Mouse (Mus musculus): ENCODE results near the gene Tex19.1. TPM values are rescaled to one million over a fixed set of nuclear protein-coding genes. Genes with fewer than 3 reads are reported as not detected.

Tex19.1 gene
- polyA plus RNA-seq, 1 experiment from 2014 or later, result not detected

DNA sequence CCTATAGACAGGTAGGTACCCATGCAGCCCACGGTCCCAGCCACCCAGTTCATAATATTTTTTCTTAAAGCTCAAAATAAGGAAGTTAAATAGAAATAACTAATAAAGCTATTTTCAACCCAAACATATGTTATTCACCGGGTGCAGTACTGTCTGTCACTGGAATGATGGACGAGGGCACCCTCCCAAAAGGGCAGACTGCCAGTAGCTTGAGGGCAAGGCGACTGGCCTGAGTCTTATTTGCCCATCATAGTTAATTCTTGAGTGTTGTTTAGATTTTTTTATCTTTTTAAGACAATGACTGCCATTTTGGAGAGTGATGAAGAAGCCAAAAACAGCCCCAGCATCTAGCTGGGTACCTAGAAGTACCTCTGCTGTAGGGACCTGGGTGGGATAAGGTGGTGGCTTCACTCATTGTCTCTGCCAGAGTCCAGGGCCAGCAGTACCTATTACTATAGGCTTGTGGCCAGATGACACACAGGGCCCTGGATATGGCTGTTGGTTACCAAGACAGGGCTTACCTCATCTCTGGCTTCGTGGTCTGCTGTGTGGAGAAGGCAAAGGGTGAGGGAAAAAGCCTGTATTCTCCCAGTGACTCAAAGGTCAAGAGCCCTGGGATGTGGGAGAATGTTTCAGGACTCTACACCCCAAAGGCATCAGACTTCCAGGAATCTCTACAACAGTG lies 33.7 kb upstream of the Tex19.1 start:
- Histone ChIP-seq H3K9ac (replicated peaks; ENCODE audit: low read depth, low read length) (no peak overlapping the region), H3K36me3 (ENCODE audit: control insufficient read depth, insufficient read depth) (no peaks in the 10 kb centered on the region), H3K4me2 (ENCODE audit: low read length) (no peak overlapping the region), H3K27me3 (replicated peaks; ENCODE audit: control insufficient read depth, insufficient read depth, low read length) (no peaks in the 10 kb centered on the region), H3K27ac (ENCODE audit: low read length) (no peak overlapping the region), H3K4me3 (replicated peaks; ENCODE audit: low read length) (no peak overlapping the region), H3K9me3 (ENCODE audit: control insufficient read depth, low read length) (no peaks in the 10 kb centered on the region), H3K4me1 (replicated peaks; ENCODE audit: control insufficient read depth, insufficient read depth, low read length) (peaks cover 10% of the 10 kb centered on the region)
- 61% methylated on average over 5 of the region's 5 CpGs for whole genome bisulfite sequencing
- ATAC-seq, result no peak

DNA sequence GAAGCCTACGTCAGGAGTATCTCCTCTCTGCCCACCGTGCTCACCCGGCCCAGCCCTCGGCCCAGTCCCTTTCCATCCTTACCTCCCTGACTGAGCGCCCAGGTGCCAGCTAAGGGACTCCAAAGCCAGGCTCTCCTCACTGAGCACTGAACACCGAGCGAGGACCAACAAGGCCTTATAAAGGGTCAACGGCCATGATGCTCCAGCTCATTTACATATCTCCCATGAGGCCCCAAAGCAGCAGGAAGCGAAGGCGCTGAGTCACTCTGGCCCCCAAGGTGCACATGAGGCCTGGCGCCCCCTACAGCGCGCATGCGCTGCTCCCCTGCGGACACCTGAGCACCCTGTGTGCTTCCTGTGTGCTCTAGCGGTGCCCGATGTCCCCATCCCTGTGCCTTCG lies 27.8 kb upstream of the Tex19.1 start:
- Histone ChIP-seq H3K9me3 (ENCODE audit: control insufficient read depth, low read length) (no peaks in the 10 kb centered on the region), H3K9ac (replicated peaks; ENCODE audit: low read depth, low read length) (no peak overlapping the region), H3K4me2 (ENCODE audit: low read length) (no peak overlapping the region), H3K36me3 (ENCODE audit: control insufficient read depth, insufficient read depth) (no peaks in the 10 kb centered on the region), H3K4me1 (replicated peaks; ENCODE audit: control insufficient read depth, insufficient read depth, low read length) (no peaks in the 10 kb centered on the region), H3K27me3 (replicated peaks; ENCODE audit: control insufficient read depth, insufficient read depth, low read length) (no peaks in the 10 kb centered on the region), H3K4me3 (replicated peaks; ENCODE audit: low read length) (no peak overlapping the region), H3K27ac (ENCODE audit: low read length) (no peak overlapping the region)
- 92% methylated on average over 18 of the region's 18 CpGs for WGBS
- ATAC-seq, result no peak

DNA sequence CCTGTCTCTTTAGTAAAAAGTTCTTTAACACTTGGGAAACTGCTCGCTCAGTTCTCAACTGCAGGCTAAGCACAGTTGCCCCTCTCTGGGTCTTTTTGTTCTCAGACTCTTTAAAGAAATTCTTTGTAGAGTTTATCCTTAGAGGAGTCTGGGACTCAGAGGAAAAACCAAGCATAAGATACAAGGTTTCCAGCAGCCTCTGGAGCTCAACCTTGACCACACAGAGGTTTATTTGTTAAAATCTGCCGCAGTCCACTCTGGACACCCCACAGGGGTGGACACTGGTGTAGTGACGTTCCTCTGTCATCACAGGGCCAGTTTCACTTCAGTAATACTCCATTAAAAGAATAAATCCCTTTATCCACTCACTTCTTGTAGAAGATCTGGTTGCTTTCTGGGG lies 27.4 kb upstream of the Tex19.1 start, which contains the start of gene Tex19.2:
Tex19.2 (minus strand) TSS at position 101 of the 400 bp plus-strand sequence.
- Histone ChIP-seq H3K36me3 (ENCODE audit: control insufficient read depth, insufficient read depth) (no peaks in the 10 kb centered on the region), H3K4me1 (replicated peaks; ENCODE audit: control insufficient read depth, insufficient read depth, low read length) (no peaks in the 10 kb centered on the region), H3K4me2 (ENCODE audit: low read length) (no peak within 1 kb of the TSS), H3K9me3 (ENCODE audit: control insufficient read depth, low read length) (no peaks in the 10 kb centered on the region), H3K27ac (ENCODE audit: low read length) (no peak within 1 kb of the TSS), H3K4me3 (replicated peaks; ENCODE audit: low read length) (no peak within 1 kb of the TSS), H3K27me3 (replicated peaks; ENCODE audit: control insufficient read depth, insufficient read depth, low read length) (no peaks in the 10 kb centered on the region), H3K9ac (replicated peaks; ENCODE audit: low read depth, low read length) (no peak within 1 kb of the TSS)
- no peak for ATAC-seq
- WGBS, result 50% methylated on average over 3 of the region's 3 CpGs

DNA sequence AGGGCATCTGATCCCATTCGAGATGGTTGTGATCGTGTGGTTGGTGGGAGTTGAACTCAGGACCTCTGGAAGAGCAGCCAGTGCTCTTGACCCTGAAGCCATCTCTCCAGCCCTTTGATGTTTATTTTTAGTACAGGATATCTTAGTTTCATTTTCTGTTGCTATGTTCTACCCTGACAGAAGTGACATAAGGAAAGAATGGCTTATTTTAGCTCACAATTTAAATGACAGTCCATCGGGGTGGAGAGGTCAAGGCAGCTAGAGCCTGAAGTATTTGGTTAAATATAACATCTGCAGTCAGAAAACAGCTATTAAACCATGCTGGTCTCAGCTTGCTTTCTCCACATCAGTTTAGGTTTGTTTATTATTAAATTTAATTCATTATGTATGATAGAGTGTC lies 24.8 kb upstream of the Tex19.1 start:
- no peak overlapping the region for H3K27ac ChIP-seq (ENCODE audit: low read length)
- no peak overlapping the region for H3K4me3 ChIP-seq (replicated peaks; ENCODE audit: low read length)
- ATAC-seq, result no peak
- no peaks in the 10 kb centered on the region for H3K36me3 ChIP-seq (ENCODE audit: control insufficient read depth, insufficient read depth)
- WGBS, result 83% methylated on average over 3 of the region's 3 CpGs
- H3K4me1 ChIP-seq (replicated peaks; ENCODE audit: control insufficient read depth, insufficient read depth, low read length), result no peaks in the 10 kb centered on the region
- H3K9ac ChIP-seq (replicated peaks; ENCODE audit: low read depth, low read length), result no peak overlapping the region
- H3K9me3 ChIP-seq (ENCODE audit: control insufficient read depth, low read length), result no peaks in the 10 kb centered on the region
- H3K27me3 ChIP-seq (replicated peaks; ENCODE audit: control insufficient read depth, insufficient read depth, low read length), result no peaks in the 10 kb centered on the region
- no peak overlapping the region for H3K4me2 ChIP-seq (ENCODE audit: low read length)

DNA sequence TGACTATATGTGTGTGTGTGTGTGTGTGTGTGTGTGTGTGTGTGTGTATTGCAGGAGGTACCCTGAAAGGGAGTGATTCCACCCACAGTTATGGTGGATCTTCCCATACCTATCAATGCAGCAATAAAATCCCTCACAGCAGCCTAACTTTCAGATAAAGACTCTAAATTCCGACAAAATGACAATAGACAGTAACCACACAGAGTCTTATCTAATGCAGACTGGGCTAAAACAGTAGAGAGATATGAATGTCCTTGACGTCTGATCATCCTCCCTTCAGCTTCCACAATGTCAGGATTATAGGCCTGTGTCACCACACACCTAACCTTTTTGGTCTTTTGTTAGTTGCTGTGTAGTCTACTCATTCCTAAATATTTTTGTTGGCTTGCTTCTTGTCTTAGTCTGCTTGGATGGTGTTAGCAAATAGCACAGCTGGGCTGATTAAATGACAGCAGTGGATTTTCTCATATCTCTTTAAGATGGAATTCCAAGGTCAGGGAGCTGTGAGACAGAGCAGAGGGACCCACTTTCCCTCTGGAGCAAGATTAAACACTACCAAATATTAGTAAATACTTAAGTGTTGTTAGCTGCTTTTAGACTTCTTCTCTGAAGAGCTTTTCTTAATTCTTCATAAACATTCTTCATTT lies 23.8 kb upstream of the Tex19.1 start:
- Histone ChIP-seq H3K4me3 (replicated peaks; ENCODE audit: low read length) (no peak overlapping the region), H3K4me2 (ENCODE audit: low read length) (no peak overlapping the region), H3K27me3 (replicated peaks; ENCODE audit: control insufficient read depth, insufficient read depth, low read length) (no peaks in the 10 kb centered on the region), H3K9me3 (ENCODE audit: control insufficient read depth, low read length) (no peaks in the 10 kb centered on the region), H3K27ac (ENCODE audit: low read length) (no peak overlapping the region), H3K9ac (replicated peaks; ENCODE audit: low read depth, low read length) (no peak overlapping the region), H3K4me1 (replicated peaks; ENCODE audit: control insufficient read depth, insufficient read depth, low read length) (no peaks in the 10 kb centered on the region), H3K36me3 (ENCODE audit: control insufficient read depth, insufficient read depth) (no peaks in the 10 kb centered on the region)
- no peak for ATAC-seq
- WGBS, result 86% methylated on average over 2 of the region's 2 CpGs

DNA sequence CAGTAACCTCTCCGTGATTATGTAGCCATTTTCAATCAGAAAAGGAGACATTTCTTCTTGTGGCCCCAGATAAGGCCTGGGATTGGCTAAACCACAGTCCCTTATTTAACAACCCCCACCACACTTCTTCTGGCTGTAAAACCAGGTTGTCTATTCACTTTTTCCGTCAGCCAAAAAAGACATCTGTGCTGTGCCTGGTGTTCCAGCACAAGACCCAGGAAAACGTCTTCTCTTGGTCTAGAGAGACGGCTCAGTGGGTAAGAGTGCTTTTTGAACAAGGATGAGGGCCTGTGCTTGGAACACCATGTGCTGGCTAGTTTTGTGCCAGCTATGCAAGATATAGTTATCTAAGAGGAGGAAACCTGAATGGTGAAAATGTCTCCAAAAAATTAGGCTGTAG lies 22.5 kb upstream of the Tex19.1 start:
- Histone ChIP-seq H3K4me2 (ENCODE audit: low read length) (no peak overlapping the region), H3K4me3 (replicated peaks; ENCODE audit: low read length) (no peak overlapping the region), H3K27ac (ENCODE audit: low read length) (no peak overlapping the region), H3K9me3 (ENCODE audit: control insufficient read depth, low read length) (no peaks in the 10 kb centered on the region), H3K9ac (replicated peaks; ENCODE audit: low read depth, low read length) (no peak overlapping the region), H3K36me3 (ENCODE audit: control insufficient read depth, insufficient read depth) (no peaks in the 10 kb centered on the region), H3K4me1 (replicated peaks; ENCODE audit: control insufficient read depth, insufficient read depth, low read length) (no peaks in the 10 kb centered on the region), H3K27me3 (replicated peaks; ENCODE audit: control insufficient read depth, insufficient read depth, low read length) (no peaks in the 10 kb centered on the region)
- WGBS, result 81% methylated on average over 4 of the region's 4 CpGs
- no peak for ATAC-seq

DNA sequence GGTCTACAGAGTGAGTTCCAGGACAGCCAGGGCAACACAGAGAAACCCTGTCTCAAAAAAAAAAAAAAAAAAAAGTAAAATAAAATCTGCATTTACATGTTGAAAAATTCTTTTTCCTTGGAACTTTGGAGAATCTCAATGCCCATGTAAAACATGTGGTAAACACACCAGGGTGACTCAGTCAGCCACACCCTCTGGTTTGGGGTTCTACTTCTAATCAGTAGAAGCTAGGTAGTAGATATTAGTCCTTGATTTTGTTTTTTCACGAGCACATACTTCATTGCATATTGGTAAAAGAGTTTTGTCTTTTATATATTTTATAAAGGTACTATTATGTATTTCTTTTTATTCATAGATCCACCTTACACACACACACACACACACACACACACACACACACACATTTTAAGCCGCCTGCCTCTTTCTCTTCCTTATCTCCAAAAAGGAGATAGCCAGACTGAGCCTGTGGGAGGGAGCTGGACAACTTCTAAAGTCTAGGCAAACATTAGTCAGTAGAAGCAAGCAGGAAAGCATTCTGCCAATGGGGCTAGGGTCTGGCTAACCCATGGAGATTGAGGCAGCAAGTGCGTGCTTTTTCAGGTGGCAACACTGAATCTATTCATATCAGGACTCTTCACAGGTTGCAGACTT lies 20.3 kb upstream of the Tex19.1 start:
- no peak overlapping the region for H3K4me2 ChIP-seq (ENCODE audit: low read length)
- WGBS, result 88% methylated on average over 3 of the region's 3 CpGs

DNA sequence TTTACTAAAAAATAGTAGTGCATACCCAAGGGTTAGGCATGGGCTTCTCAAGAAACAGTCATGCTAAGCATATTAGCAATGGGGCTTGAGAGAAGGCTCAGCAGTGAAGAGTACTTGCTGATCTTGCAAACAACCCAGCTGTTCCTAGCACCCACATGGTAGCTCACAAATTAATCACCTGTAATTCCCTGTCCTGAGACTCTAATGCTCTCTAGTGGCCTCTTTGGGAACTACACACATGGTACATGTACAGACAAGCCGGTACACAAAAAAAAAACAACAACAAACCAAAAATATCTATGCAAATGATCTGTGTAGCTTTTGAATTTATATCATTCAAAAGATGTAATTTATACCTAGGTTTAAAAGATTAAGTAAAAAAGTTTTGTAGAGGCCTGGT lies 19.5 kb upstream of the Tex19.1 start:
- H3K36me3 ChIP-seq (ENCODE audit: control insufficient read depth, insufficient read depth), result no peaks in the 10 kb centered on the region
- H3K4me2 ChIP-seq (ENCODE audit: low read length), result no peak overlapping the region
- no peaks in the 10 kb centered on the region for H3K9me3 ChIP-seq (ENCODE audit: control insufficient read depth, low read length)
- no peaks in the 10 kb centered on the region for H3K4me1 ChIP-seq (replicated peaks; ENCODE audit: control insufficient read depth, insufficient read depth, low read length)
- H3K27ac ChIP-seq (ENCODE audit: low read length), result no peak overlapping the region
- ATAC-seq, result no peak
- H3K9ac ChIP-seq (replicated peaks; ENCODE audit: low read depth, low read length), result no peak overlapping the region
- H3K27me3 ChIP-seq (replicated peaks; ENCODE audit: control insufficient read depth, insufficient read depth, low read length), result no peaks in the 10 kb centered on the region
- 81% methylated on average over 1 of the region's 1 CpGs for WGBS
- no peak overlapping the region for H3K4me3 ChIP-seq (replicated peaks; ENCODE audit: low read length)

More for the DNA sequence above, 20.3 kb upstream of the Tex19.1 start:
- Histone ChIP-seq H3K36me3 (ENCODE audit: control insufficient read depth, insufficient read depth) (no peaks in the 10 kb centered on the region), H3K27me3 (replicated peaks; ENCODE audit: control insufficient read depth, insufficient read depth, low read length) (no peaks in the 10 kb centered on the region), H3K9ac (replicated peaks; ENCODE audit: low read depth, low read length) (no peak overlapping the region), H3K27ac (ENCODE audit: low read length) (no peak overlapping the region), H3K9me3 (ENCODE audit: control insufficient read depth, low read length) (no peaks in the 10 kb centered on the region), H3K4me1 (replicated peaks; ENCODE audit: control insufficient read depth, insufficient read depth, low read length) (no peaks in the 10 kb centered on the region), H3K4me3 (replicated peaks; ENCODE audit: low read length) (no peak overlapping the region)
- ATAC-seq, result no peak

DNA sequence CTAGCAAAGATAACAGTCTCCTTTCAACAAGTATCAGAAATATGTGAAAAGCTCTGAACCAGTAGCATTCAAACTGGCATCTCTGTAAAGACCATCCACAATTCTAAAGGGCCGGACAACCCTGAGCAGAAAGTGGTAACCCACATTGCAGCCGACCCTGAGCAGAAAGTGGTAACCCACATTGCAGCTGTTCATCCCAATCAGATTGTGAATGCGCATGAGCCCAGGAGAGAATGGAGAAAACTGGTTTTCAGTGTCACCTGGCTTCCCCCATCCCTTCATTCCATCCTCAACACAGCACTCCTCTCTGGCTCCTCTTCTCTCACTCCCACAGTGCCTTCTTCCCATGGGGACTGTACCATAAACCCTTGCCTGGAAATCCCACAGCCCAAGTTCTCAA lies 18.5 kb upstream of the Tex19.1 start:
- Histone ChIP-seq H3K27ac (ENCODE audit: low read length) (no peak overlapping the region), H3K27me3 (replicated peaks; ENCODE audit: control insufficient read depth, insufficient read depth, low read length) (no peaks in the 10 kb centered on the region), H3K9ac (replicated peaks; ENCODE audit: low read depth, low read length) (no peak overlapping the region), H3K4me1 (replicated peaks; ENCODE audit: control insufficient read depth, insufficient read depth, low read length) (no peaks in the 10 kb centered on the region), H3K36me3 (ENCODE audit: control insufficient read depth, insufficient read depth) (no peaks in the 10 kb centered on the region), H3K4me2 (ENCODE audit: low read length) (no peak overlapping the region), H3K9me3 (ENCODE audit: control insufficient read depth, low read length) (no peaks in the 10 kb centered on the region), H3K4me3 (replicated peaks; ENCODE audit: low read length) (no peak overlapping the region)
- 88% methylated on average over 3 of the region's 3 CpGs for WGBS
- ATAC-seq, result no peak

All from forebrain, embryonic 16.5 days (tissue).